Mouse (Mus musculus) hindlimb bud, embryonic 11.5 days (tissue): ENCODE data around the gene Bri3.
A peak's percentile ranks its signal among the peaks of the same experiment; 100 is the strongest.

Experiments used
- DNase-seq: peaks from one replicate; pipeline ENCODE4 v3.0.0-alpha.2; 2012; ENCODE audit warnings: low read depth, low spot score; ENCODE audit errors: extremely low spot score

Gene Bri3

DNA sequence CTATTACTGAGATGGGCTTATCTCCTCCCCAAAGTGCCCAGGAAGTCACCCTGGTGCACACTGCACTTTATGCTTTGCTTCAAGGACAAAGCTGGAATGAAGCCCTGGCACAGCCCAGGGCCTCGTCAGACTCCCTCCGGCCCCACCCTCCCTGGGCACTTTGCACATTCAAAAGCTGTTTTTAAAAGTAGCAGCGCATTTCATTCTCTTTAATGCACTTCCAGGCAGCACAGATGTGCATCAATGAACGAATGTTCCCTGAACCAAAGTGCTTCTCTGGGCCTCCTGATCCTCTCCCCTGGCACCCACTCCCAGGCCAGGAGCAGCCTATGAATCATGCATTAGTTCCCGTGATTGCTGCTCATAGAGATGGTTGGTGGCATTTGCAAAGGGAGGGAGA lies 167.5 kb downstream of the Bri3 start:
- no peak for DNase-seq

DNA sequence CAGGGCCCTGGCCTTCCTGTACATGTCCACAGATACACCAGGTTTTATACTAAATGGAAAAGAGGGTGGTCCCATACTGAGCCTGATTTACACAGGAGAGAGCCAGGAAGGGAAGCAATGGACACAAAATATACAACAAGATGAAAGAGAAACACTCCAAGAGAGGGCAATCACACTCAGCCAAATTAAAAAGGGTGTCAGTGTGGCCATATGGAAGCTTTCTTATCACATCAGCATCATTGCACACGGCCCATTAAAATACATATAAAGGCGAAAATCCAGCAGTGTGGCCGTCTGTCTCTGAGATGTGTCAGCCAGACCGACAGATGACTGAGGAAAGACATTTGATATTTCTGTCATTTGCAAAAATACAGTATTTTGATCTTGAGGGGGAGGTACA lies 168.5 kb downstream of the Bri3 start:
- no peak for DNase-seq

DNA sequence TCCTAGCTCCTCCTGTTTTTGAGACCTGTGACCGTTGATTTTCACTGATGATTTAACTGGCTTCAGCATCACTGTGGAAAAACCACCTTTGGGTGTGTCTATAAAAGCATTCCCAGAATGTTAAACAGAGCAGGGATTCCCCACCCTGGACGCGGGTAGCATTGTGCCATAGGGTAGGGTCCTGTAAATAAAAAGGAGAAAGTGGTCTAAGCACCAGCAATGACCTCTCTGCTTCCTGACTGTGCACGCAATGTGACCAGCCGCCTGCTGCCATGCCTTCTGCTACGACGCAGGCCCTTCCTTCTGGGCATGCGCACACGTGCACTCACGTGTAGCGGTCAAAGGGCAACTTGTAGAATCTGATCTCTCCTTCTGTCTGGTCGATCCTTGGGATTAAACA lies 174.2 kb downstream of the Bri3 start:
- no peak for DNase-seq

DNA sequence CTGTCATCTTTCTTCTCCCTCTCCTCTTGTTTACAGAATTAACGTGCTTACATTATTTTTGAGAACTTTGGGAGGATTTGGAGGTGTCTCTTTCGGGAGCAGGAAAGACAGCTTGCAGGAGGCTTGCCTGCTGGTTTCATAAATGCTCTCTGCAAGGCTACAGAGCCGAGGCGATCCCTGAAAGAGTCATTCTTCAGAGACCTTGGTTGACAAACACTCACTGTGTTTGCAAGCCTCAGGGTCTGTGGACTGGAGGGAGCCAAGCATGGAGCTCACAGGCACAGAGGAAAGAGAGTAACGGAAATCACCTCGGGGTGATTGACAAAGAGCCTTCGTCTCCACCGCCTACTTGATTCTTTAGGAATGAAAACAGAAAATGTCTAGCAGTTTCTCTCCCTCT lies 175.8 kb downstream of the Bri3 start:
- DNase-seq: no peak

DNA sequence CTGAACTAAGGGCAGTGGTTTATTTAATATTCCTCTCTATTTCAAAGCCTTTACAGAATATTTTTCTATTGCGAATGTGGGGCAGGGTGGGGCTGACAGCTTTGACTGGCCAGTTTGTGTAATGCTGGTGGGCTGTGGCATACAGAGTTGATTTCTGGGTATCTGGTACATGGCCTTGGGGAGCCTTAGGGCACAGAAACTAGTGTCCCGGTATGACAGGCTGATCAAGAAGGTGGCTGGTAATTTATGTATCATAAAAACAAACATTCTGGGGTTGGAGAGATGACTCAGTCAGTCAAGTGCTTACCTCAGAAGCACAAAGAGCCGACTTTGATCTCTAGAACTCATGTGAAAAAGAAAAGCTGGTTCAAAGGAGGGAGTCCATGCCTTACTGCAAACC lies 182.5 kb downstream of the Bri3 start:
- no peak for DNase-seq

DNA sequence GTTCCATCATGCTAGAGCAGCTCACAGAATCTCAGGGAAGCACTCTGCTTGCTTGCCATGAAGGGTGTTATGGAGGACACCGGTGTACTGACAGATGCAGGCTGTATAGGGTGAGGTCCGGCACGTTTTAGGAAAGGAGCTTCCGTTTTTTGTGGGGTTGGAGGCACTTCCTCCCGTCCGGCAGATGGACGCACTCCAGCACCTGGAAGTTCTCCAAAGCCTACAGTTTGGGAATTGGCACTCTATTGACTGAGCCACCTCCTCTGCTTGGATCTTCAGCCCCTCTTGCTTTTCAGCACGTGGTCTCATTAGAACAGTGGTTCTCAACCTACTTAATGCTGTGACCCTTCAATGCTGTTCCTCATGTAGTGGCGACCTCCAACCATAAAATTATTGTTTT lies 183.6 kb downstream of the Bri3 start:
- DNase-seq: no peak

DNA sequence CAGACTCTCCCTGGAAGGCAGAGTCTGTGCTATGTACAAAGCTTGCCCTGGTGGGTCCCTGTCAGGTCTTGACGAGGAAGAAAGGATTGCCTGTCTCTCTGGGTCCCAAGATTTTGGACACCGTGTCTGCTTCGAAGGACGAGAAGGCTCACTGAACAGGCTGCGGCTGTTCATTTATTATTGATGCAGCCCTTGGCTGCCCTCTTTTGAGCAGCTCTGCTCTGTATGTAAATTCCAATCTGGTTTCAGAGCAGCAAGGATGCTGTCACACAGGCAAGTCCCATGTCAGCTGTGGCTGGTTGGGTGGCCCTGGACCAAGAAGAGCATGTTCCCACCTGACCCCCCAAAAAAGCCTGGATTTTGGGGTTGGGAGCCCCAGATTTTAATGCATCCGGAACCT lies 187.2 kb downstream of the Bri3 start:
- no peak for DNase-seq

DNA sequence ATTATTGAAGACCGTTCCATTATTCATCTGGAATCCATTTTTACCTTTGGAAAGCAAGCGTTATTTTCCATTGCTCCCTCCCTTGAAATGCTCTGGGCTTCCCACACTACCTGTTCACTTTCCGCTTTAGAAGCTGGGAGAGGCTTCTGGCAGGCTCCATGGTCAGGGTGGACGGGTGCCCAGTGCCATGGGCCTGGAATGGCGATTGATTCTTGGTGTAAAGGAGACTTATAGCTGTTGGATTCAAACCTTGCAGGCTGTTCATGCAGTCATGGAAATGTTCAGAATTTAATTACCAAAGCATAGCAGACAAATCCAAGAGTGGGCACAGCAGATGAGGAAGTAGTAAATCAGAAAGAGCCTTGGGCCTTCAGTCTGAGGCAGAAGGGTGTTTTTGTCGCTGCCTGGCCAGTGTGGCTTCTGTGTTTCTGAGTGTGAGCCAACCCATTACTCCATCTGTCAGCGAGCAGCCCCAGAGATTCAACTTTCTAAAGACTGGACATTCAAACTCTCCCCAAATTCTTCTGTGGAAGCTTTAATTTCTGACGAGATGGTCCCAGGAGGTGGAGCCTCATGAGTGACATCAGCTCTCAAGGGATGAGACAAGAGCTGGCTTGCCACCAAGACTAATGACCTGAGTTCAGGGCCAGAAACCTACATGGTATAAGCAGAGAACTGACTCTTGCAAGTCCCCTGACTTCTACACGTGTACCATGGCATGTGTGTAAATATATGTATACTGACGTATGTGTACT lies 195.2 kb downstream of the Bri3 start:
- DNase-seq: no peak

DNA sequence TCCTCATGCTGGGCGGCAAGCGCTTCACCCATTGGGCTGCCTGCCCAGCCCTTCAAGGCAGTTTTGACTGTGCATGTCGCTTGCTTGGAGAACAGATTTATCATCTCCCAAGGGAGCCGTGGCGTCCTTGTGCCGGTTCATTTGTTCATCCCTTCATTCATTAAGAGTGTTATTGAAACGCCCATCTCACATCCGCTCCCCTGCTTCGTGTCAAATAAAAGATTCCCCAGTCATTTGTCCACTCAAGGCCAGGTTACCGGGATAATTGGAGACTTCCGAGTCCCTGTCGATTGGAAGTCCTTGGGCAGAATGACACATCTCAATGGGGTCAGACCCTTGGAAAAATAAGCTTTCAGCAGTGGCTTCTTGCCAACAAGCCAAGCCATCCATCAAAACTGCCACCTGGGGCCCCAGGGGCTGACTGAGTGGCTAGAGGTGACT lies 197.6 kb downstream of the Bri3 start:
- DNase-seq: no peak

DNA sequence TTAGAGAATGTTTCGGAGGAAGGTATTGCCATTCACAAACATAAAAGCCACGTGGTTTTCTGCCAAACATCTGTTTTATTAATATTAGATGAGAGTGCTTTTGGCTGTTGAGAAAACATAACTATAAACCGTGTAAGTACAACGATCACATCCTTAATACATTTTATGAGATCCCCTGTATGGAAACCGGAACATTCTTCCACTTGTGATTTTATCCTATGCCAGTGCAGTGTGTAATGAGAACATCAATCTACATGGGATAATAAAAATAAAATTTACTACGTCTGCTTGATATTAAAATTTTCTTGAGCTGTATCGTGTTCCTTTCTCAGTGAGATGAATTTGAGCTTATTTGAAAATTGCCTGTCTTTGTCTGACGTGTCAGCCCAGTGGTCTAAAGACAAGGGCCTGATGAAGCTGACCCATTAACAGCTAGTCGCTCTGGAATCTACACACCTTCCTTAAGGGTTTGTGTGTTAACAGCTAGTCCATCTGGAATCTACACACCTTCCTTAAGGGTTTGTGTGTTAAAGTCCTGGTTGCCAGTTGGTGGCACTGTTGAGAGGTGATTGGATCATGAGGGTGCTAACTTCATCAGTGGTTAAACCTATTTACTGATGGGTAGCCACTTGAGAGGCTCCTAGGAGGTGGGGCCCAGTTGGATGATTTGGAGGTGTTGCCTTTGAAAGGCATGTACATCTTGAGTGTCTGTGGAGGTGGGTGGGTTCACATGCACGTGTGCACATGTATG lies 202.4 kb downstream of the Bri3 start:
- DNase-seq: no peak

DNA sequence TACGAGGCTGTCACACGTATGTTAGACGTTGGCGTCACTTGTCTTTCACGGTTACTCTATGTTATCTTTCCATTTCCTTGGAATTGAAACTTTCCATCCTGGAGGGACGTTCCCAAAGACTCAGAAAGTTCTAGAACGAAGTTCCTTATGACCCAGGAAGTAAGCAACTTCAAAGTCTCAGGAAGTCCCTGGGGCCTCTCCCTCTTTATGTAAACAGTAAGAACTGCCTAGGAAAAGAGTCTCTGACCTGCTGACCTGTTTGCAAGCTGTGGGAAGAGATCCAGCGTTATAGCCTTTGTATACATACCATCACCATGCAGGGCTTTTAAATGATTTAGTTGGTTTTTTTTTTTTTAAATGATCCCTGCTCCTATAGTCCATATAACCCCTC lies 203.0 kb downstream of the Bri3 start:
- DNase-seq: no peak

DNA sequence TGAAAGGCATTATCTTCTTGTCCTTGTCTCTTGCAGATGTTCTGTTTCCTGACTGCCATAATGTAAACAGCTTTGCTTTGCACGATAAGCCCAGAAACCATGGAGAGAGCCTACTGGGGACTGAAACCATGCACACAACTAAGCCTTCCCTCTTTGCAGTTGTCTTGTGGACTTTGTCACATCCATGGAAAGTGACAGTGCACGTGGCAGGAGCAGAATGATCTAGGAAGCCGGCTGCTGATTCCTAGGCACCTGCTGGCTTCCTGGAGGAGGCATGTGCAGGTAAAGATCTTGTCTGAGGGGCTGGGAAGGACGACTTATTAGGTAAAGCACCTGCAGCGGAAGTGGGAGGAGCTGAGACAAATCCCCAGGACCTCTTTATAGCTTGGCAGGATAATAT lies 203.7 kb downstream of the Bri3 start:
- DNase-seq: no peak

DNA sequence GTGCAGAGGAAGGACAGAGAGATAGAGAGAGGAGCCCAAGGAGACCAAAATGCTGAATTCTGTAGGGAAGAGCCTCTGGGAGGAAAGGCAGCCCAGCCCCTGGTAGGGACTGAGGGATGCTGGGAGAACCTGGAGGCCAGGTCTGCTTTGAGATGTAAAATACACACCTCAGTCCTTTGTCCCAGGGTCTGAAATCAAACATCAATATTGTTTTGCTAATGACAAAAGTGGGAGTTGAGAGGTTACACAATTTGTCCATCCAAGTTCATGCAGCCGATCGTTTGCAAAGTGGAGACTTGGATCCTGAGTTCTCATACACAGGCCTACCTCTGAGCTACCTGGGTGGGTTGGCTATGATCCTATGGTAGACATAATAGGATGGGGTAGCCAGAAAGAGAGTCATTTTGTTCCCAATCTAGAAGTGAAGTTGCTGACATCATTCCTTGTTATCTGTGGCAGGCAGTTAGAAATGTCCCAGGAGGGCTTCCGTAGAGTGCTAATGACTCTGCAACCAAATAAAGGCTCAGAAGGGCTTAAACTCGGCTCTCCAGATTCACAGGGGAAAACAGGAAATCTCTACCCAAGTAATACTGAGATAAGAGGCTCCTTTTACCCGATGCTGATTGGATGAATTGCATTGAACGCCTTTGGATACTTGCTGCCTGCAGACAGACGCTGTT lies 208.7 kb downstream of the Bri3 start:
- DNase-seq: no peak

DNA sequence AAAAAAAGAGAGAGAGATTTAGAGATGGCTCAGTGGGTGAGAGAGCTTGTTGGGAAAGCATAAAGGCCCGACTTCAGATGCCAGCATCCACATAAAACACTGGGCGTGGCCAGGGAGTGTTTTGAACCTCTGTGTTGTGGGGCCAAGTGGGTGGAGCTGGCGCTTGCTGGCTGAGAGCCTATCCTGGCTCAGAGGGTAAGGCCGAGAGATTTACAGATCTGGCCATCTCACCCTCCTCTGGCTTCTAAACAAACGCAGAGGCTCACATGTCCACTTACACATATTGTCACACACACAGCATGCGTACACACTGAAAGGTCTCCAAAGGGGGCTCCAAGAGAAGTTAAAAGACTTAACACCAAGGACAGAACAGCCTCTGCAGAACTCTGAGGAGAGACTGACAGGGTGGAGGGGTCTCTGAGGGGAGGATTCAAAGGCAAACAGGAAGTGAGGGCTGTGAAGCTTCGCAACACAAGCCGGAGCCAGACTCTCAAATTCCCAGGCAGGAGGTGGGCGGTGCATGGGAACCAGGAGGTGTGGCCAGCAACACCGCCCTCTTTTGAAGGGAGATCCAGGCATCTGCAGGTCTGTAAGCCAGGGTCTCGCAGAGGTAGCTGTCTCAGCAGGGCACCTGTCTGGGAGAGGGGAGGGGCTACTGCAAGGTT lies 213.5 kb downstream of the Bri3 start:
- peak; percentile 24 for DNase-seq

DNA sequence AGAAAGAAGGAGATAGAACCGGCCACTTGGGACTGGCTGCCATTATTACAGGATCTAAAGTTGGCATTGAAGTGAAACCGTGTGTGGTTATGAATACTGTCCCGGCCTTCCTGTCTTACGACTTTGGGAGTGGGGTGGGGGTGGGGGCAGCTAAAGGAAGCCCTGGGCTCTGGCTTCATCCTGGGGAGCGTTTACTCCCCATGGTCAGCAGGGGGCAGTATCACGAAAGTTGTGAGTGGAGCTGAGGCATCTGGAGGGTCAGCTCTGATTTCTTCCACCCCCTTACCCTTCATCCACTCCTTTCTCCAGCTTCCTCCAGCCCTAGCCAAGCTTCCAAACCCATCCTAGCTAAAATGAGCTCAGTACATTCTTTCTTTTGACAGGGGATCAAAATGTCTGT lies 222.8 kb downstream of the Bri3 start:
- DNase-seq: no peak

DNA sequence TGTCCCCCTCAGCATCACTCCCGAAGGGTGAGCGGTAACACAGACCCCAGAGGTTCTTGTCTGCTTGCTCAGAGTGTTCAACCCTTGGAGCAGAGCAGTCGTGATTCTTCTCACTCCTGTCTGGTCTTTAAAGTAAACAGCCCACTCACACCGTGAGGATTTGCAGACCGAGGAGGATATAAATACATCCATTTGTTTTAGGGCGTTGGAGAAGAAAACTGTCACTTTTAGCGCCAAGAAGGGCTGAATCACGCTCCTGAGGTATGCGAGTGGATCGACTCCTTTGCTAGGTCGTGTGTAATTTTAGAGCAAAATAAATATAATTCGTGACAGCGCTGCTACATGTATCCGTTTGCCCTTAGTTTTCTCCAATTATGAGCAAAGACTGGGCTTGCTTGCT lies 228.8 kb downstream of the Bri3 start:
- no peak for DNase-seq

DNA sequence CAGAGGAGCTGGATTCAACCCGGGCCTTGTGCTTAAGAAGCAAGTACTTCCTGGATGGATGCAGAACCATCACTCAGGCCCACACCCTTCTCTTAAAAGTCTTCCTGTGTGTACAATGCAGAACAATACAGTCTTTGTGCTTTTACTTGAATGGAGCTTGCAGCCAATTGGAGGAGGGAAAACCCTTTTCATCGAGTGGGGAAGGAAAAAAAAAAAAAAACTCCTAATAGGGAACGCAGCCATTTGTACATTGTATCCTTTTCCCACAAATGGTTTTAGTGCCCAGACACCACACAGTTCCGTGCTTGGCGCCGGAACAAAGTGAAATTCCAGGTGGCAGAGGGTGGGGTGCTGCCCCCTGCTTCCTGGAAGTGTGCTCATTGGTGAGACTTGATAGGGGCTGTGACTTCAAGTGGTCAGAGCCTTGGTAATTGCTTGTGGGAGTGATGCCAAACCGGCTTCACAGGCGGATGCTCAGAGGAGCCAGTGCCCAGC lies 235.5 kb downstream of the Bri3 start:
- no peak for DNase-seq

DNA sequence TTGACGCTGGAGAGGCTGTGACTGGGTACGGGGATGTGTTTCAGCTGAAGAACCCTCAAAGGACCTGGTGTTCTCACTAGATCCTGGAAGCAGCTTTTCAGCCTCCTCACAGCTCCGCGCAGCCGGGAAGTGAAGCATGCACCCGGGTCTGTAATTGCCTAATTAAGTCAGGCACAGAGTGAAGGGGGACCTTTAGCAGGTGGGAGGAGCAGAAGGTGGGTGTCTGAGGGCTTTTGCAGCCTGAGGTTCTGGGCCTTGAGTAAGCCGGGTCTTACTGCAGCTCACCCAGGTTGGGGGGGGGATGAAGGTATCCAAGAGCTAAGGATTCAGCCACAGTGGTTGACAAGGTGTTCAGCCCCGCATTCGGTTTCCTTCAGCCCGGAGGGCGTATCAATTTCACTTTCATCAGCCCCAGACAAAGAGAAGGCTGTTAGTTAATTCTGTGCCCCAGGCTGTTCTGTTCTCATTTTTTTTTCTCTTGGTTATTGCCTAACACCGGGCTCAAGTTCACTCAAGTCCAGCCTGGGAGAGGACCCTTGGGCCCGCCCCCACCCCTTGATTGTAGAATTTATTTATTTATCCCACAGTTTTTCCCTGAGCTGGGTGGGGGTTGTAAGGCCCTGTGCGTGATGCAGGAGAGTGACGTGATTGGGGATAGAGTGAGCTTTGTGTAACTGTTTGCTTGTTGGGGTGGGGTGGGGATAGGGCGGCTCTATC lies 239.6 kb downstream of the Bri3 start:
- DNase-seq: no peak

DNA sequence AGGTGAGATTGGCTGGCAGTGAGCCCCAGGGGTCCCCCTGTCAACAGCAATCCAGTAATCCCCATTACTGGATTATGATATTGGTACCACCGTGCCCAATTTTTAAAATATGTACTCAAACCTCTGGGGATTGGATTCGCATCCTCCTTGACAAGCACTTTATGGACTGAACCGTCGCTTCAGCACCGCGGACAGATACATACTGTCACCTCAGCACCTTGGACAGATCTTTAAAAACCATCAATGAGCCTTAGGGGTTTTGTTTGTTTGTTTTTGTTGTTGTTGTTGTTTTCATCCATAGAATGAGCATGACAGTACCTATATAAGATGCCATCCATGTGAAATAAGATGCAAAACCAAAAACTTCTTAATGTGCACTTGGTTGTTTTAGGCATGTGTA lies 247.1 kb downstream of the Bri3 start:
- DNase-seq: no peak
